Mouse (Mus musculus) bone marrow macrophage, adult 2 months (primary cell): Measurements from ENCODE around the gene Fnbp1. TPM values are rescaled to one million over a fixed set of nuclear protein-coding genes. Genes with fewer than 3 reads are reported as not detected.

ENCODE experiments used
- H3K27ac ChIP-seq: 2 replicates; pipeline ENCODE4 v1.5.1; 2012; ENCODE audit warnings: low read depth, low read length; ENCODE audit not compliant: insufficient read depth
- H3K4me1 ChIP-seq: 2 replicates; pipeline ENCODE4 v1.6.1; 2012; ENCODE audit warnings: low read length; ENCODE audit not compliant: control insufficient read depth, insufficient read depth
- H3K4me3 ChIP-seq: 2 replicates; pipeline ENCODE4 v1.5.1; 2012; ENCODE audit warnings: mild to moderate bottlenecking, low read length, moderate library complexity; ENCODE audit not compliant: insufficient read depth
- CTCF ChIP-seq: IDR thresholded peaks from 2 replicates; pipeline ENCODE4 v1.5.1; 2012; ENCODE audit warnings: low read depth, mild to moderate bottlenecking, low read length, moderate library complexity
- POLR2A ChIP-seq: IDR thresholded peaks from 2 replicates; pipeline ENCODE4 v1.6.1; 2012; ENCODE audit warnings: mild to moderate bottlenecking, low read depth, low read length, borderline replicate concordance
- polyA plus RNA-seq: library from polyadenylated mRNA; stranded (reverse); fragments of >200 nt; gene quantifications from 2 replicates; pipeline ENCODE4 v1.2.4, GENCODE M21; 2012; ENCODE audit not compliant: missing spikeins, insufficient read depth, insufficient read length

Gene Fnbp1
- polyA plus RNA-seq, 1 experiment, result 258 TPM

- TF ChIP-seq CTCF, result no peak
- no peak for TF ChIP-seq POLR2A
- Histone ChIP-seq H3K27ac (peak overlapping the region; percentile 100), H3K4me3 (no peak overlapping the region; the same call in 1 of the 2 replicates), H3K4me1 (peaks cover 40% of the 10 kb centered on the region)
Observed at GRCm38 (mm10) chr2:31075836-31076235, 66.0 kb downstream of the Fnbp1 start.

- H3K27ac ChIP-seq, result peak overlapping the region; percentile 100
- peaks cover 41% of the 10 kb centered on the region for H3K4me1 ChIP-seq
- TF ChIP-seq CTCF (no peak), POLR2A (no peak)
- H3K4me3 ChIP-seq, result no peak overlapping the region; the same call in 1 of the 2 replicates
Observed at GRCm38 (mm10) chr2:31075168-31075567, 66.6 kb downstream of the Fnbp1 start.

GRCm38 (mm10) chr2:31069506-31069905 is 72.3 kb downstream of the Fnbp1 start:
- TF ChIP-seq POLR2A (no peak), CTCF (no peak)
- Histone ChIP-seq H3K27ac (peak overlapping the region; percentile 97), H3K4me1 (peaks cover 59% of the 10 kb centered on the region), H3K4me3 (no peak overlapping the region)

GRCm38 (mm10) chr2:31069114-31069445 is 72.7 kb downstream of the Fnbp1 start:
- peaks cover 57% of the 10 kb centered on the region for H3K4me1 ChIP-seq

GRCm38 (mm10) chr2:31068246-31069113 is 73.3 kb downstream of the Fnbp1 start:
- Histone ChIP-seq H3K27ac (peak overlapping the region; percentile 97), H3K4me3 (no peak overlapping the region), H3K4me1 (peaks cover 56% of the 10 kb centered on the region)
- TF ChIP-seq CTCF, result no peak
- no peak for TF ChIP-seq POLR2A

More at GRCm38 (mm10) chr2:31069114-31069445, 72.7 kb downstream of the Fnbp1 start:
- peak overlapping the region; percentile 97 for H3K27ac ChIP-seq
- H3K4me3 ChIP-seq, result no peak overlapping the region
- TF ChIP-seq CTCF, result no peak
- TF ChIP-seq POLR2A, result no peak

- Histone ChIP-seq H3K4me3 (no peak overlapping the region), H3K4me1 (peaks cover 60% of the 10 kb centered on the region), H3K27ac (peak overlapping the region; percentile 97)
- TF ChIP-seq POLR2A, result no peak
- no peak for TF ChIP-seq CTCF
Observed at GRCm38 (mm10) chr2:31067696-31068245, 74.0 kb downstream of the Fnbp1 start.

- Histone ChIP-seq H3K4me3 (no peak overlapping the region), H3K4me1 (peaks cover 65% of the 10 kb centered on the region), H3K27ac (peak overlapping the region; percentile 8; the same call in 1 of the 2 replicates)
- TF ChIP-seq POLR2A, result no peak
- TF ChIP-seq CTCF, result no peak
Observed at GRCm38 (mm10) chr2:31067059-31067595, 74.7 kb downstream of the Fnbp1 start.

GRCm38 (mm10) chr2:31066019-31066789 is 75.6 kb downstream of the Fnbp1 start:
- Histone ChIP-seq H3K4me3 (no peak overlapping the region), H3K4me1 (peaks cover 71% of the 10 kb centered on the region), H3K27ac (no peak overlapping the region)
- TF ChIP-seq POLR2A (no peak), CTCF (no peak)

- TF ChIP-seq POLR2A, result no peak
- no peak for TF ChIP-seq CTCF
- peak overlapping the region; percentile 97 for H3K27ac ChIP-seq
- H3K4me1 ChIP-seq, result peaks cover 57% of the 10 kb centered on the region
- no peak overlapping the region for H3K4me3 ChIP-seq
Observed at GRCm38 (mm10) chr2:31061868-31062628, 79.8 kb downstream of the Fnbp1 start.
